Mouse (Mus musculus) urinary bladder, adult 18-20 months (tissue): ENCODE data around the gene Ccdc62.

ENCODE experiments used
- DNase-seq, 2 experiments: peaks; one replicate each; pipeline ENCODE4 v3.0.0; 2022; ENCODE audit warnings: low spot score in 2 of 2, mixed read lengths in 2 of 2

Ccdc62 gene

GRCm38 (mm10) chr5:123979221-123979979, 48.9 kb downstream of the Ccdc62 start:
- DNase-seq = no peak

DNA sequence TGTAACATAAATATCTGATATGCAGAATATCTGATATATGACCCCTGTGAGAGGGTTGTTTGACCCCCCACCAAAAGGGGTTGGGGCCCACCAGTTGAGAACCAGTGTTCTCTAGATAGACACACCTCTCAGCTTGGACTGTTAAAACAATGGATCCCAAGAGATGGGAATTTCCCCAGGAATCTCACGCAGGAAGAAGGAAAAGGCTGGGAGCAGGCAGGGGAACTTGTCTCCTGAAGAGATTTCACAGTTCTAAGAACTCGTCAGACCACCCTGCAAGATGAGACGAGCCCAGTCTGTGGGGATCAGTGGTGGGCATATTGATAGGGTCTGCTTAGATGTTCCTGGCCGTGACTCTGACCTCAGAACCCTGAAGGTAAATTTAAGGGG, 49.5 kb downstream of the Ccdc62 start:
- DNase-seq = no peak

DNA sequence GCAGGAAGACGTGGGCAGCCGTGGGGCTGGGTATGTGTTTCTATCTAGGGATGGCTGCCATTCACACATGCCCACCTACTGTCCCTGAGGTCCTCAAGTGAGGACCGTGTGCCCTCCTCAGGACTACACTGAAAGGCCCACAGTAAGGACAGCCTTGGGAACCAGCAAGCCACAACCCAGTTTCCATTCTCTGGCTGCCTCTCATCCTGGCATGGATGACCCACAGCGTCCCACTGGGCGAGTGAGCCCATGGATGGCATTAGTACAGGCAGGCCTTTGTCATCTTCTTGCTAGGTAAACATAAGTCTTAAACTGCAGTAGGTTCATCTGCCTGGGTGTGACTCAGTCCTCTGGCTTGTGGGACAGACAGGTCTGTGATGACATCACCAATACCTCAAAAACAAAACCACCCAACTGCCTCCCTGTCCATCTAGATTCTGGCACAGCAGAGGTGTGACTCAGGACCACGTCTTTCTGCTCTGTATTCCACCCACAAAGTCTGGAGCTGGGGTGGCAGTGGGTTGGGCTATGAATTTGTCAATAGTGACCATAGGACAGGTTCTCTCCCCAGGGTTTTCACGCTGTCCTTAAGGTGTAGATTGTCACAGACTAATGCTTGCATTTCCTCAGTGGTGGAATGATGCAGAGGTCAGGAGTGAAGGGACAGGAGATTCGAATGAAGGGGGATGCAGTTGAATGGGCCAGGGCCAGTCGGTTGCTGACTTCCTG, 50.2 kb downstream of the Ccdc62 start:
- no peak for DNase-seq

DNA sequence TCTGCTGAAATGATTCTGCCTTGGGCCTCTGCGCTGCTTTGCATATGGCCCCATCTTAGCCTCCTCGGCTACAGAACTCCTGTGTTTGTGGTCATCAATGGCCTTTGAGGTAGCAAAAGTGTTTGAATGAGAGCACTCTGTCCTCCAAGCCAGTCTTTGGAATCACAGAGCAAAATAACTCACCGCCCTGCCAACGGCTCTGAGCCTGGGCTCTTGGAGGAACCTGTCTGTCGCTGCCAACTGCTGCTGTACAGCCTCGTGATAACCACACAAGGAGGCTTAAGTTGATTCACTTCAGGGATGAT, 50.7 kb downstream of the Ccdc62 start:
- DNase-seq = no peak

- no peak for DNase-seq
Measured at GRCm38 (mm10) chr5:123982838-123983237, 52.4 kb downstream of the Ccdc62 start.

GRCm38 (mm10) chr5:123985434-123985833, 55.0 kb downstream of the Ccdc62 start:
- no peak for DNase-seq

DNA sequence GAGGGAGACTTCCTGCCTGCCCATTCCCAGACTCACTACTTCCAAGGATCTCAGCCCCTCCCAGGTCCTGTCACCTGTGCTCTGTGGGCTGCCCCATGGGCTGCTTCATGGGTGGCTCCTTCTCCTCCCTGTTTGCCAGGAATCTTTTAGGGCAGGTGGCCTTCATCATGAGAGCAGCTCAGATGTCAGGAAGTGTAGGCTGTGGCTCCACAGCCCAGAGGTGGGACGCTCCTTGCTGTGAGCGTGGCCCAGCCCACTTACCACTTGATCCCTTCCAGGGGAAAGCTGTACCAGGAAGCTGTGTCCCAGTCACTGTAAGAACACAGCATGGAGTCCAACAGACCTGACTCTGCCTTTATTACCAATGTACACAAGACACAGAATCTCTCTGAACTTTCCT, 56.4 kb downstream of the Ccdc62 start:
- DNase-seq = no peak

DNA sequence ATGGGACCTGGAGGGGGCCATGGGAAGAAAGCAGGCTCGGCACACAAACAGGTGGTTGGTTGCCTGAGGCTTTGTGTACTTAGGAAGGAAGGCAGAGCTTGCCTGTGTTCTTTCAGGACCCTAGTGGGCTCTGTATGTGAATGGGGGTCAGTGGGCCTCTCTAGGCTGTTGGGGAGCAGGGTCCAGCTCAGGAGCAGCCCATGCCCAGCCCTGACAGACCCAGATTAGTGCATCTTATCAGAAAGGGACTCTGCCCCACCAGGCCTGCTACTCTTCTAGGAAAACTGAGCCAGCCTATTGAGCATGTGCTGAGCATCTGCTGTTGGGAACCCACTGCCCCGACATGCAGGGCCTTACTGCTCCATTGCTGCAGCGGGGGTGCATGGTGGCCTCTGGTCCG, 57.0 kb downstream of the Ccdc62 start:
- DNase-seq = no peak

DNA sequence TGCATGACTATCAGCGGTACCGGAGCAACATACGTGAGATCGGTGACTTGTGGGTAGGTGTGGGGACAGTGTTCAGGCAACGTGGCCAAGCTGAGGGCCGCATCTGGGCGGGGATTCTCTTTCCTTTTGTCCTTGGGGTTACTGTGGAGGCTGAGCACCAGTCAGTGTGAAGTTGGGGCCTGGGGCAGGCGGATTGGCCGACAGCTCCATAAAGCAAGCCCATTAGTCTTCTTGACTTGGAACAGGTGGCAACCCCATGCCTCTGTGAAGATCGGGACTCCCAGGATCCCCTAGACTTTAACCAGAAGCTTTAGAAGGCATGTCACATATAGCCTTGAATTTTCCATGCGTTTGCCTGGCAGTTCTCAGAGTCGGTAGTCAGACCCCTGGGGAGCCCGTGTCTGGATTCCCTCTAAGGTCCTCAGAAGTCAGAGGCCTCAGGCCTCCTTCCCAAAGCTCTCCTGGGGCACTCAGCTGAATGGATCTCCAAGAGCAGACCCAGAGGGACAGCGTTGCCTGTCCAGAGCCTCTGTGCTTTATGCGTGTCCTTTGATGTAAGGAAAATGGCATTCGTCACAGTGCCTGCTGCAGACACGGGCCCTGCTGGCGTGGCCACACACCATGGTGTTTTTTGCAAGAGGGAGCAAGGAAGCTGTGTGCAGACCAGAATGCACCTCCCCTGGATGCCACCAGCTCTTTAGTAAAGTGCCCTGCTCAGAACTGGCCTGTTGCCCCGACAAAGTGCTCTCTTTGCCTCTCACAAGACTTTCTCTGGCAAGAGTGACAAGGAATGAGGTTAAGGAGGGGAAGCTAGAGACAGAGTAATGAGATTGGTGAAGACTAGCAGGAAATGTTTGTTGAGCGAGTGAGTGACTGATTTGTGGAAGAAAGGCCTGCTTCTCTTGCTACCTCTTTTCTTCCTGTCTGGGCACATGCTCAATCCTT, 59.7 kb downstream of the Ccdc62 start:
- no peak for DNase-seq

- no peak for DNase-seq
Measured at GRCm38 (mm10) chr5:123991321-123991720, 60.8 kb downstream of the Ccdc62 start.

DNA sequence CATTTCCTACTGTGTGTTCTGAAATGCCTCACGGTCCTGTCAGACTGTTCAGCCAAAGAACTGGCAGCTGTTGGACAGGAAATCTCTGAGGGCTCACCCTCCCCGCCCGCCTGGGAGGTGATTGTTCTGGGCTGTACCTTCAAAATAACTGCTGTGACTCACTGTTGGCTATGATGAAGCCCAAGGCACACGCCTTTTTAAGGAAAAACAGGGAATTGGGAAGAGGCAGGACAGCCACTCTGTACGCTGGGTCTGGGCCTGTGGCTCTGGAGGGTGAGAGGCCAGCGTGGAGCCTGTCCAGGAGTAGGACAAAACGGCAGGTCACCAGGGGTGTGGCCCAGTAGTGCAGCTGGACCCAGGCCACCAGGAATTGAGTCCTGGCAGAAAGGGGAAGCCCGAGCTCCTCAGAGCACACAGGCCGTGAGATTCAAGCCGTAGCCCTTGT, 61.7 kb downstream of the Ccdc62 start:
- DNase-seq = peak; percentile 57 to 76

DNA sequence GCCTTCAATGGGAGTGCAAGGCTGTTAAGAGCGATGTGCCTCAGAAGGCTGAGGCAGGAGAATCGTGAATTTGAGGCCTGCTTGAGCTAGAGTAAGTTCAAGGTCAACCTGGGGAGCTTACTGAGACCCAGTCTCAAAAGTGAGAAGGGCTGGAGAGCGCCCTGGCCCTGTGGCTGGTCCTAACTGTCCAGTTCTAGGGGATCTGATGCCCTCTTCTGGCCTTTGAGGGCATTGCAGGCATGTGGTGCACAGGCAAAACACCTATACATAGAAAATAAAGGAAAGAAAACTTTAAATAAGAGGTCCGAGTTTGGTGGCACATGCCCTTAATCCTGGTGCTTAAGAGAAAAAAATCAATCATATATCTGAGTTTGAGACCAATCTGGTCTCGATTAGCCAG, 62.3 kb downstream of the Ccdc62 start:
- peak; percentile 69 to 83 for DNase-seq

DNA sequence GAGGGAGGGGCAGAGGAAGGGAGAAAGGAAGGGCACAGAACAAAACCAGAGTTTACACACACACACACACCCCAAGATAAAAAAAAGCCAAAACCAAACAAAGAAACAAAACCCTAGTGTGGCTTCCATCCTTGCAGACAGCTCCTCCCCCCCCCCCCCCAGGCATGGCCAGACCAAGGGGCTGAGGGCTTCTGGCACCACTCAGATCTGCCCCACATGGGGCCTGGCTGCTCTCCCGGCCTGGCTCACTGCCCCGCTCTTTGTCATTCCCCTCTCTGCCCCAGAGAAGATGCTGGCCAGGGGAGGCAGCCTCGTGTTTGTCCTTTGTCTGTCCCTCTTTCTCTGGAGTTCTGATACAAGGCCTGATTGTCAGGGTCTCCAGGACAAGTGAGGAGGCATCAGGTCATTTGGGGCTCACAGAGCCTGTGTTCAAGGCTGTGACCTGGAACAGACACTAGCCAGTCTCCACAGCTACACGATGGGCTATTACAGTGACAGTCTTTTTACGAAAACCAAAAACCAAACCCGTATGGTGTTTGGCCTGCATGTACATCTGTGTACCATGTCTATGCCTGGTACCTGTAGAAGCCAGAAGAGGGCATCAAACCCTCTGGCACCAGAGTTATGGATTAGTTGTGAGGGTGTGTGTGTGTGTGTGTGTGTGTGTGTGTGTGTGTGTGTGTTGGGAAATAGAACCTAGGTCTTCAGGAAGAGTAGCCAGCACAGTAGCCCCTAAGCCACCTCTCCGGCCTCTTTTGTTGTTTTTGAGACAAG, 63.0 kb downstream of the Ccdc62 start:
- DNase-seq = no peak

DNA sequence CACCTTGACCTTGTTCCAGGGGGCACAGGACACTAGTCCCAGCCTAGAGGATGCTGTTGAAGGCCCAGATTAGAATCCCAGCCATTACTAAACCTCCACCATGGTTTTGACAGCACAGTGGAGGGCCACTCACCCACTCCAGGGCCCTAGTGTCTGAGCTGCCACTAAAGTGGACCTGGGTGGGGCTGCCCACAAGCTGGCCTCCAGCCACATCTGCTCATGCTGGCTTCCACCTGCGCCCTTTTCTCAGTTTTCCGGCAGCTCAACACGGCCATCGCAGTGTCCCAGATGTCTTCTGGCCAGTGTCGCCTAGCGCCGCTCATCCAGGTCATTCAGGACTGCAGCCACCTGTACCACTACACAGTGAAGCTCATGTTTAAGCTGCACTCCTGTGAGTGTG, 64.0 kb downstream of the Ccdc62 start:
- DNase-seq = no peak

DNA sequence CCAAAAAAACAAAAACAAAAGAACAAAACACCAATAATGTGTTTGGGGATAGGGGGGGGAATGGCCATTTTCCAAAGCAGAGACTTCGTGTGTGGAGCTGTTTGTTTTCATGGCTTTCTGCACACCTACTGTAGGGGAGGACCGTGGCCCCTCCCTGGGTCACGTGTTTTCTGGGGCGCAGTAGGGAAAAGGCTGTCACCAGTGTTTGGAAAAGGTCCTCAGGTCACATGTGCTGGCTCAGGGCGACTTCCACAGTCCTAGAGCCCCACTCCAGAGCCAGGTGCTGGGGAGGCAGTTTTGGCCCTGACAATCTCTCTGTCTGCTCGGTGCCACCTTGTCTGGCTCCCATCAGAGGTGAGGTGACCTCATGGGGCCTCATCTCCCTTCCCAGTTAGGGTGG, 64.9 kb downstream of the Ccdc62 start:
- DNase-seq = no peak

DNA sequence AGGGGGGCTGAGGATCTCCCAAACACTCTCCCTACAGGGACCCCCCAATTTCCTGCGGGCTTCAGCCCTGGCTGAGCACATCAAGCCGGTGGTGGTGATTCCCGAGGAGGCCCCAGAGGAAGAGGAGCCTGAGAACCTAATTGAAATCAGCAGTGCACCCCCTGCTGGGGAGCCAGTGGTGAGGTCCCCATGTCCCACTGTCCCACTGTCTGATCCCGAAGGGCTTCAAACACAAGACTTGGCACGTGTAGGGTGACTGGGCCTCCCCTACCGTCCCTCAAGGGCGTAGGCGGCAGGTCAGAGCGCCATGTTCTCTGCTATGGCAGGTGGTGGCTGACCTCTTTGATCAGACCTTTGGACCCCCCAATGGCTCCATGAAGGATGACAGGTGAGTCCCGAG, 65.7 kb downstream of the Ccdc62 start:
- DNase-seq = no peak

DNA sequence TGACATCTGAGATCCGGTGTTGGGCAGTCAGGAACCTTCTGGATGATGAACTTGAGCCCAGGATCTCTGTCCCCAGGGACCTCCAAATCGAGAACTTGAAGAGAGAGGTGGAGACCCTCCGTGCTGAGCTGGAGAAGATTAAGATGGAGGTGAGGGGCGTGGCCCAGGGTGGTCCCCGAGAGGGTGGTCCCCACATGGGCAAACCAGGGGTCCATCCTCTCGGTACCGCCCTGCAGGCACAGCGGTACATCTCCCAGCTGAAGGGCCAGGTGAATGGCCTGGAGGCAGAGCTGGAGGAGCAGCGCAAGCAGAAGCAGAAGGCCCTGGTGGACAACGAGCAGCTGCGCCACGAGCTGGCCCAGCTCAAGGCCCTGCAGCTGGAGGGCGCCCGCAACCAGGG, 66.2 kb downstream of the Ccdc62 start:
- no peak for DNase-seq

DNA sequence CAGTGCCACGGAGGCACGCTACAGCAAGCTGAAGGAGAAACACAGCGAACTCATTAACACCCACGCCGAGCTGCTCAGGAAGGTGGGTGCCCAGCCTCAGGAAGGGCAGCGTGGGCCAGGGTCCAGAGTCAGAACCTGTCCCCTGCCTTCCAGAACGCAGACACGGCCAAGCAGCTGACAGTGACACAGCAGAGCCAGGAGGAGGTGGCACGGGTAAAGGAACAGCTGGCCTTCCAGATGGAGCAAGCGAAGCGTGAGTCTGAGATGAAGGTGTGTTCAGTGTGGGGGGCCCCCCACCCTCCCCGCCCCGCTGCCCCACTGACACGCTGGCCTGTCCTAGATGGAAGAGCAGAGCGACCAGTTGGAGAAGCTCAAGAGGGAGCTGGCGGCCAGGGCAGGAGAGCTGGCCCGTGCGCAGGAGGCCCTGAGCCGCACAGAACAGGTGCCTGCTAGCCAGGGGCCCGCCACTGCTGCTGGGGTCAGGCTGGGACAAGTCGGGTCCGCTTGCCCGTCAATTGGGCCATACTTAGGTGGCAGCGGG, 66.8 kb downstream of the Ccdc62 start:
- DNase-seq = no peak

- no peak for DNase-seq
Measured at GRCm38 (mm10) chr5:123997811-123998210, 67.3 kb downstream of the Ccdc62 start.

- DNase-seq = no peak
Measured at GRCm38 (mm10) chr5:123998370-123998769, 67.9 kb downstream of the Ccdc62 start.

GRCm38 (mm10) chr5:124000824-124001223, 70.3 kb downstream of the Ccdc62 start:
- peak; percentile 72 to 84 for DNase-seq
